Mouse (Mus musculus) layer of hippocampus, postnatal 10 days (tissue): Measurements from ENCODE around the gene Ctns. TPM values are rescaled to one million over a fixed set of nuclear protein-coding genes. Genes with fewer than 3 reads are reported as not detected.

Experiments used
- DNase-seq, 2 experiments: peaks; one replicate each; pipeline ENCODE4 v3.0.0; 2021; ENCODE audit warnings: low spot score in 2 of 2
- long read RNA-seq: library from polyadenylated mRNA; stranded (forward); transcript quantifications from one replicate; pipeline ENCODE4 v2.0.0, GENCODE M21; 2023
- total RNA-seq, 2 experiments: library from RNA; stranded (reverse); gene quantifications; 2 replicates each; pipeline ENCODE4 v1.2.3; 2021

Gene Ctns
- 10 to 100 TPM; 18.3 to 18.6 TPM for total RNA-seq
- long read RNA-seq, partial matches to known transcripts, result 0 of 8 reads
- long read RNA-seq, other reads (novel, unspliced or antisense), result 4 of 8 reads

- DNase-seq, result no peak
Observed at GRCm38 (mm10) chr11:73198603-73199229, at the start of gene Ctns. Gene Ctns (minus strand): TSS chr11:73199042.

GRCm38 (mm10) chr11:73242777-73243176 is 43.9 kb upstream of the Ctns start:
- DNase-seq, result no peak

- no peak for DNase-seq
Observed at GRCm38 (mm10) chr11:73242199-73242598, 43.4 kb upstream of the Ctns start.

GRCm38 (mm10) chr11:73236731-73237130 is 37.9 kb upstream of the Ctns start:
- no peak for DNase-seq

- DNase-seq, result peak in 1 of 2 experiments; percentile 18
Observed at GRCm38 (mm10) chr11:73235990-73236701, 37.3 kb upstream of the Ctns start.

- no peak for DNase-seq
Observed at GRCm38 (mm10) chr11:73233992-73234391, 35.1 kb upstream of the Ctns start, which contains the start of gene Trpv1. Gene Trpv1 (plus strand): TSS chr11:73234292.

- DNase-seq, result no peak
Observed at GRCm38 (mm10) chr11:73232513-73232912, 33.7 kb upstream of the Ctns start.

- no peak for DNase-seq
Observed at GRCm38 (mm10) chr11:73230081-73230480, 31.2 kb upstream of the Ctns start.

- no peak for DNase-seq
Observed at GRCm38 (mm10) chr11:73228881-73229280, 30.0 kb upstream of the Ctns start.

- no peak for DNase-seq
Observed at GRCm38 (mm10) chr11:73225856-73226255, 27.0 kb upstream of the Ctns start.

- no peak for DNase-seq
Observed at GRCm38 (mm10) chr11:73223966-73224365, 25.1 kb upstream of the Ctns start.

GRCm38 (mm10) chr11:73222846-73223245 is 24.0 kb upstream of the Ctns start:
- no peak for DNase-seq

- DNase-seq, result no peak
Observed at GRCm38 (mm10) chr11:73220651-73221050, 21.8 kb upstream of the Ctns start.

- DNase-seq, result no peak
Observed at GRCm38 (mm10) chr11:73219671-73220070, 20.8 kb upstream of the Ctns start.

GRCm38 (mm10) chr11:73213956-73214355 is 15.1 kb upstream of the Ctns start:
- no peak for DNase-seq

GRCm38 (mm10) chr11:73207621-73208020 is 8.8 kb upstream of the Ctns start:
- no peak for DNase-seq

GRCm38 (mm10) chr11:73205194-73205593 is 6.4 kb upstream of the Ctns start:
- no peak for DNase-seq

- DNase-seq, result no peak
Observed at GRCm38 (mm10) chr11:73203895-73204294, 5.1 kb upstream of the Ctns start.

- no peak for DNase-seq
Observed at GRCm38 (mm10) chr11:73201597-73201996, 2.8 kb upstream of the Ctns start.

- no peak for DNase-seq
Observed at GRCm38 (mm10) chr11:73201021-73201420, 2.2 kb upstream of the Ctns start.

GRCm38 (mm10) chr11:73199879-73200278 is 1.0 kb upstream of the Ctns start:
- no peak for DNase-seq

- DNase-seq, result peak; percentile 96 to 97
Observed at GRCm38 (mm10) chr11:73199230-73199712, 429 bp upstream of the Ctns start, which contains the start of gene Shpk. Gene Shpk (plus strand): TSS chr11:73199460.
